Mouse (Mus musculus) Patski (cell line): Measurements from ENCODE around the gene Adh5. TPM values are rescaled to one million over a fixed set of nuclear protein-coding genes. Genes with fewer than 3 reads are reported as not detected.
"Not testable (repeated sequence)": the region's sequence is repeated elsewhere in the genome, so short reads cannot be mapped to it uniquely, and the experiment has no call there.

Experiments used
- ATAC-seq: fragments of 100-300 bp; one replicate; pipeline ENCODE4 v1.8.0; 2021
- CTCF ChIA-PET: fragments of 350-600 bp; sonication (Branson Sonifier 250); formaldehyde crosslinking; loops from one replicate; lab custom pipeline; 2022; ENCODE audit warnings: inconsistent platforms; lab: Charles Lee
- POLR2A ChIA-PET: fragments of 350-600 bp; sonication (Branson Sonifier 250); formaldehyde crosslinking; loops from one replicate; lab custom pipeline; 2022; ENCODE audit warnings: antibody characterized with exemption, inconsistent platforms; lab: Charles Lee
- DNase-seq: peaks from one replicate; pipeline ENCODE4 v3.0.0-alpha.2; 2011; ENCODE audit warnings: low read depth, low spot score
- H3K27me3 ChIP-seq: fragments of 371-371 bp; one replicate; pipeline ENCODE4 v1.5.1; 2021
- CTCF ChIP-seq: fragments of 100-300 bp; IDR thresholded peaks from one replicate; pipeline ENCODE4 v1.5.1; 2021
- in situ Hi-C: fragments of 300-500 bp; cut with MboI; formaldehyde crosslinking; loops from 3 replicates; pipeline ENCODE4 v1.11.1; 2018; ENCODE audit warnings: low pct_unique_long_range_greater_than_20kb, mixed read lengths
- polyA plus RNA-seq: library from polyadenylated mRNA; unstranded; gene quantifications from one replicate; pipeline ENCODE4 v1.2.3, GENCODE M21; 2021

Gene Adh5
- polyA plus RNA-seq, 1 experiment from 2014 or later = 292 TPM

DNA sequence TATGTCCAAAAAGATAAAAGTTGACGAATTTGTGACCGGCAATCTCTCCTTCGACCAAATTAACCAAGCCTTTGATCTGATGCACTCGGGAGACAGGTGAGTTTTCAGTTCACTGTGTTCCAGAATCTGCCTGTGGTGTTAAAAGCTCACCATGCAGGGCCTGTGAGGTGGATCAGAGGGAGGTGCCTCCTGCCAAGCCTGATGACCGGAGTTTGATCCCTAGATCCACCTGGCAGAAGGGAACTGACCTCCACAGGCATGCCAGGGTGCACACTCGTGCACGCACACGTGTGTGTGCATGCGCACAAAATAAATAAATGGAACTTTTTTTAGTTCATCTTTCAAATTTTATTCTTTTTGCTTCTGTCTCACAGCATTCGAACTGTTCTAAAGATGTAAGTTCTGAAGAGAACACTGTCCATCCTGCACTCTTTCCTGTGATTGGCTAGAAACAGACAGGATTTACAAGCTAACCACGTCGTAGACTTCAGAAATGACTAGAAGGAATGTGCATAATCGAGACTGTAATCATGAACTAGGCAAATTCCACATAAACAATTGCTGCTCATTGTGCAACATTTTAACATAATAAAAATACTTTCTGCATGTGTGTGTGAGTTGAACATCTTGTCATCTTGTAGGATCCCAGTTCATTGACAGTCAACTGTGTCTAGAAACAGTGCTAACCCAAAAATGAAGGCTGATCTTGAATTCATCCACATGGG, 12.0 kb downstream of the Adh5 start:
- CTCF ChIA-PET = interaction anchor here (1.0 to 1.8 kb wide), 4 partner anchors 12 to 452 kb away, joined by 3 to 5 read pairs (median 4); no protein-coding TSS in a partner anchor
- POLR2A ChIA-PET = interaction anchor here (1.5 kb wide), 1 partner anchor 10 kb away, joined by 5 read pairs; no protein-coding TSS in a partner anchor
- in situ Hi-C loops = no loop called here
- H3K27me3 ChIP-seq = no peaks in the 10 kb centered on the region
- ATAC-seq (no peak), DNase-seq (no peak)
- TF ChIP-seq CTCF = no peak

GRCm38 (mm10) chr3:138458441-138458840, 15.5 kb downstream of the Adh5 start:
- in situ Hi-C loops = no loop called here
- no peaks in the 10 kb centered on the region for H3K27me3 ChIP-seq
- no peak for TF ChIP-seq CTCF
- ATAC-seq (no peak), DNase-seq (no peak)
- POLR2A ChIA-PET = interaction anchor here (0.6 kb wide), 1 partner anchor 69 kb away, joined by 4 read pairs; no protein-coding TSS in a partner anchor
- CTCF ChIA-PET = interaction anchor here (0.9 to 1.6 kb wide), 2 partner anchors 11 to 260 kb away, joined by 3 read pairs; no protein-coding TSS in a partner anchor

- in situ Hi-C loops = loop anchor here (10.0 kb wide), 1 partner anchor 735 kb away; no protein-coding TSS in a partner anchor
- ChIA-PET POLR2A (interaction anchor here (0.5 kb wide), 1 partner anchor 686 kb away, joined by 4 read pairs; no protein-coding TSS in a partner anchor), CTCF (no interaction called here)
- H3K27me3 ChIP-seq = no peaks in the 10 kb centered on the region
- DNase-seq (no peak), ATAC-seq (no peak)
- no peak for TF ChIP-seq CTCF
Observed at GRCm38 (mm10) chr3:138460260-138460659, 17.4 kb downstream of the Adh5 start.

DNA sequence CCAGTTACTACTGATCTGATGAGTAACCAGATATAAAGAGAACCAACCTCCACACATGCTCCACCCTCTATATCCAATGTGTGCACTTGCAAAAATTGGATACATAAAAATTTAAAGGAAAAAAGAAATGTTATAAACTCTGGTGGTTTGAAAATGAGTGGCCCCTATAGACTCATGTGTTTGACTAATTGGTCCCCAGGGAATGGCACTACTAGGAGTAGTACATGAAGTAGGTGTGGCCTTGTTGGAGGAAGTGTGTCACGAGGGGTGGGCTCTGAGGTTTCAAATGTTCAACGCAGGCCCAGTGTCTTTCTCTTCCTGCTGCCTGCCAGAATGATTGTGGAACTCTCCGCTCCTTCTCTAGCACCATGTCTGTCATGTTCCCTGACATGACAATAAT, 18.9 kb downstream of the Adh5 start:
- no peak for TF ChIP-seq CTCF
- ChIA-PET POLR2A (no interaction called here), CTCF (interaction anchor here (2.4 kb wide), 1 partner anchor 15 kb away, joined by 7 read pairs; no protein-coding TSS in a partner anchor)
- DNase-seq (no peak), ATAC-seq (no peak)
- in situ Hi-C loops = loop anchor here (10.0 kb wide), 1 partner anchor 733 kb away; no protein-coding TSS in a partner anchor
- H3K27me3 ChIP-seq = no peaks in the 10 kb centered on the region

- peak; percentile 81 for TF ChIP-seq CTCF
- DNase-seq (no peak), ATAC-seq (no peak)
- ChIA-PET POLR2A (no interaction called here), CTCF (interaction anchor here (0.7 to 2.4 kb wide), 6 partner anchors 9 to 446 kb away, joined by 3 to 7 read pairs (median 4); no protein-coding TSS in a partner anchor)
- in situ Hi-C loops = loop anchor here (10.0 kb wide), 1 partner anchor 732 kb away; no protein-coding TSS in a partner anchor
- no peaks in the 10 kb centered on the region for H3K27me3 ChIP-seq
Observed at GRCm38 (mm10) chr3:138463137-138463536, 20.2 kb downstream of the Adh5 start.

GRCm38 (mm10) chr3:138463807-138464206, 20.9 kb downstream of the Adh5 start:
- DNase-seq (no peak), ATAC-seq (no peak)
- ChIA-PET CTCF (interaction anchor here (0.7 to 2.4 kb wide), 5 partner anchors 8 to 18 kb away, joined by 3 to 7 read pairs (median 4); no protein-coding TSS in a partner anchor), POLR2A (no interaction called here)
- in situ Hi-C loops = loop anchor here (10.0 kb wide), 1 partner anchor 731 kb away; no protein-coding TSS in a partner anchor
- TF ChIP-seq CTCF = no peak
- H3K27me3 ChIP-seq = no peaks in the 10 kb centered on the region

DNA sequence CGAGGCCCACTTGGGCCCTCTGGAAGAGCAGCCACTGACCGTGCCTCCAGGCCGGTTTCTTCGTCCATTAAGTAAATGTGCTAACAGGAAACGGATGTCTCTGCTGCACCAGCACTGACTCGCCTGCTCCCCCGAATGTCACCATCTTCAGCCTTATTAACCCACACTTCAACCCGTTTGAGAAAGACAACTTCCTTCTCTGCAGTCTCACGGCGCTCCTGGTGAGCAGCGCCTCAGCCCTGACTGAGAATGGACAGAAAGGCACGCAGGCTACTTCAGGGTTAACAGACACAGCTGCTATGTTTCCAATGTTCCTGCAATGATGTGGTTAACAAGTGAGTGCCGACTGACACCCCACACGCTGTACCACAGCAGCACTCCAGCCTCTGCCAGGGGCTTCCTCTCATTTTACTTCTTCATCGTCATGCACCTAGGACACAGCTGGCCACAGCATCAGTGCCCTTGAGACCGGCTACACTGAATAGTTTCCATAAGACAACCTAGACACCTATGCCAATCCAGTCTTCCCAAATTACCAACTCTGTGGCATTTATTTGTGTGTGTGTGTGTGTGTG, 21.8 kb downstream of the Adh5 start:
- DNase-seq (no peak), ATAC-seq (no peak)
- in situ Hi-C loops = loop anchor here (10.0 kb wide), 1 partner anchor 730 kb away; no protein-coding TSS in a partner anchor
- POLR2A ChIA-PET = no interaction called here
- CTCF ChIA-PET = interaction anchor here (0.7 kb wide), 1 partner anchor 18 kb away, joined by 3 read pairs; no protein-coding TSS in a partner anchor
- TF ChIP-seq CTCF = no peak
- H3K27me3 ChIP-seq = no peaks in the 10 kb centered on the region

GRCm38 (mm10) chr3:138466656-138467055, 23.8 kb downstream of the Adh5 start:
- ATAC-seq, DNase-seq, H3K27me3 ChIP-seq: not testable (repeated sequence)
- POLR2A ChIA-PET = interaction anchor here (0.6 to 0.7 kb wide), 2 partner anchors 23 to 27 kb away, joined by 3 to 4 read pairs; partner anchors contain the start of gene Metap1
- in situ Hi-C loops = loop anchor here (10.0 kb wide), 1 partner anchor 728 kb away; no protein-coding TSS in a partner anchor
- CTCF ChIA-PET = interaction anchor here (0.7 to 1.3 kb wide), 3 partner anchors 10 to 16 kb away, joined by 3 to 5 read pairs (median 5); no protein-coding TSS in a partner anchor

- ChIA-PET CTCF (no interaction called here), POLR2A (no interaction called here)
- DNase-seq = no peak
- no peak for TF ChIP-seq CTCF
- in situ Hi-C loops = no loop called here
- H3K27me3 ChIP-seq = no peaks in the 10 kb centered on the region
- ATAC-seq = no peak
Observed at GRCm38 (mm10) chr3:138471066-138471465, 28.2 kb downstream of the Adh5 start.

- ChIA-PET POLR2A (no interaction called here), CTCF (no interaction called here)
- DNase-seq (no peak), ATAC-seq (no peak)
- H3K27me3 ChIP-seq = no peaks in the 10 kb centered on the region
- no peak for TF ChIP-seq CTCF
- in situ Hi-C loops = no loop called here
Observed at GRCm38 (mm10) chr3:138479489-138479888, 36.6 kb downstream of the Adh5 start.
